Mouse (Mus musculus): ENCODE results near the gene Tox3.

The Tox3 gene

GRCm38 (mm10) chr8:90232501-90232900 lies 115.6 kb downstream of the Tox3 start:
- DNase-seq = no peak

- no peak for DNase-seq
Measured at GRCm38 (mm10) chr8:90224172-90224571, 124.0 kb downstream of the Tox3 start.

GRCm38 (mm10) chr8:90209105-90210037 lies 138.8 kb downstream of the Tox3 start:
- DNase-seq = no peak

All from thymus, postnatal 36 days (tissue).